Mouse (Mus musculus) limb, embryonic 10.5 days (tissue): ENCODE results near the gene Polr1e. TPM values are rescaled to one million over a fixed set of nuclear protein-coding genes. Genes with fewer than 3 reads are reported as not detected.
"Not testable (repeated sequence)": the region's sequence is repeated elsewhere in the genome, so short reads cannot be mapped to it uniquely, and the experiment has no call there.

Source experiments
- DNase-seq: peaks from one replicate; pipeline ENCODE4 v3.0.0-alpha.2; 2017; ENCODE audit warnings: low spot score
- H3K27ac ChIP-seq: fragments of 300-500 bp; sonication (generic); 2 replicates; pipeline ENCODE4 v1.5.1; 2016; ENCODE audit warnings: mild to moderate bottlenecking
- H3K27me3 ChIP-seq: fragments of 300-500 bp; sonication (generic); 2 replicates; pipeline ENCODE4 v1.6.1; 2016; ENCODE audit warnings: low read depth, mild to moderate bottlenecking; ENCODE audit not compliant: poor library complexity, severe bottlenecking
- H3K36me3 ChIP-seq: fragments of 300-500 bp; sonication (generic); 2 replicates; pipeline ENCODE4 v1.6.1; 2016; ENCODE audit warnings: mild to moderate bottlenecking, moderate library complexity
- H3K4me1 ChIP-seq: fragments of 300-500 bp; sonication (generic); 2 replicates; pipeline ENCODE4 v1.6.1; 2016
- H3K4me3 ChIP-seq: fragments of 300-500 bp; sonication (generic); 2 replicates; pipeline ENCODE4 v1.5.1; 2016; ENCODE audit warnings: mild to moderate bottlenecking, moderate library complexity
- H3K9me3 ChIP-seq: fragments of 300-500 bp; sonication (generic); replicated peaks from 2 replicates; pipeline ENCODE4 v1.6.1; 2016; ENCODE audit warnings: mild to moderate bottlenecking
- WGBS: fragments of 180-500 bp; shearing (Covaris S2); methylation state at CpG from one replicate; pipeline ENCODE4 v1.1.7; 2016; 5-methylcytosine and 5-hydroxymethylcytosine counted together
- polyA plus RNA-seq: library from polyadenylated mRNA; unstranded; fragments of >200 nt; fragmentation: Nextera tagmentation; extraction: Ambion mirVana; gene quantifications from 2 replicates; pipeline ENCODE4 v1.2.1, GENCODE M21; 2016

The Polr1e gene
- polyA plus RNA-seq, 1 experiment from 2014 or later = 60.8 TPM

- Histone ChIP-seq H3K4me1 (peaks cover 38% of the 10 kb centered on the region), H3K4me3 (peak overlapping the region; percentile 88), H3K27me3 (no peaks in the 10 kb centered on the region), H3K27ac (peak overlapping the region; percentile 94), H3K9me3 (no peaks in the 10 kb centered on the region), H3K36me3 (peaks cover 42% of the 10 kb centered on the region)
- DNase-seq = no peak
- 81% methylated on average over 11 of the region's 11 CpGs for WGBS
Observed at GRCm38 (mm10) chr4:44982440-44983130, 35.8 kb upstream of the Polr1e start.

GRCm38 (mm10) chr4:44983131-44983740 is 35.1 kb upstream of the Polr1e start:
- Histone ChIP-seq H3K9me3 (no peaks in the 10 kb centered on the region), H3K27me3 (no peaks in the 10 kb centered on the region), H3K4me3 (peak overlapping the region; percentile 88; the same call in 1 of the 2 replicates), H3K27ac (0 out of 2 replicates have a peak overlapping the region, but pooled peaks have one; percentile 94), H3K36me3 (peaks cover 49% of the 10 kb centered on the region), H3K4me1 (peaks cover 38% of the 10 kb centered on the region)
- WGBS = 83% methylated on average over 10 of the region's 10 CpGs
- DNase-seq = no peak

- no peak overlapping the region for H3K27ac ChIP-seq
- no peaks in the 10 kb centered on the region for H3K4me1 ChIP-seq
- no peak overlapping the region for H3K4me3 ChIP-seq
- peaks cover 95% of the 10 kb centered on the region for H3K36me3 ChIP-seq
- no peaks in the 10 kb centered on the region for H3K9me3 ChIP-seq
- H3K27me3 ChIP-seq = no peaks in the 10 kb centered on the region
- DNase-seq = no peak
- WGBS = 94% methylated on average over 5 of the region's 5 CpGs
Observed at GRCm38 (mm10) chr4:44990560-44990959, 27.8 kb upstream of the Polr1e start.

GRCm38 (mm10) chr4:44992330-44992729 is 26.1 kb upstream of the Polr1e start:
- H3K36me3 ChIP-seq = peaks cover 79% of the 10 kb centered on the region
- WGBS = 93% methylated on average over 11 of the region's 11 CpGs
- not testable (repeated sequence) for DNase-seq

GRCm38 (mm10) chr4:44993179-44993578 is 25.2 kb upstream of the Polr1e start:
- not testable (repeated sequence) for H3K27ac ChIP-seq, H3K27me3 ChIP-seq, H3K4me1 ChIP-seq, H3K9me3 ChIP-seq, H3K4me3 ChIP-seq, DNase-seq
- 85% methylated on average over 14 of the region's 14 CpGs for WGBS
- peaks cover 70% of the 10 kb centered on the region for H3K36me3 ChIP-seq

More at GRCm38 (mm10) chr4:44992330-44992729, 26.1 kb upstream of the Polr1e start:
- not testable (repeated sequence) for H3K4me1 ChIP-seq, H3K9me3 ChIP-seq, H3K4me3 ChIP-seq, H3K27ac ChIP-seq, H3K27me3 ChIP-seq

- Histone ChIP-seq H3K9me3 (no peaks in the 10 kb centered on the region), H3K4me1 (no peaks in the 10 kb centered on the region), H3K27me3 (no peaks in the 10 kb centered on the region), H3K27ac (no peak overlapping the region), H3K4me3 (no peak overlapping the region), H3K36me3 (peaks cover 64% of the 10 kb centered on the region)
- no peak for DNase-seq
- 89% methylated on average over 9 of the region's 9 CpGs for WGBS
Observed at GRCm38 (mm10) chr4:44993847-44994246, 24.5 kb upstream of the Polr1e start.

- H3K36me3 ChIP-seq = peaks cover 54% of the 10 kb centered on the region
- WGBS = 87% methylated on average over 18 of the region's 18 CpGs
- no peak for DNase-seq
- H3K9me3 ChIP-seq = no peaks in the 10 kb centered on the region
- H3K27me3 ChIP-seq = no peaks in the 10 kb centered on the region
- H3K27ac ChIP-seq = no peak overlapping the region
- H3K4me1 ChIP-seq = peaks cover 4% of the 10 kb centered on the region; the same call in 1 of the 2 replicates
- H3K4me3 ChIP-seq = no peak overlapping the region
Observed at GRCm38 (mm10) chr4:44994776-44995175, 23.6 kb upstream of the Polr1e start.

GRCm38 (mm10) chr4:44998071-44998470 is 20.3 kb upstream of the Polr1e start:
- Histone ChIP-seq H3K4me3 (no peak overlapping the region), H3K4me1 (peaks cover 4% of the 10 kb centered on the region; the same call in 1 of the 2 replicates), H3K27me3 (no peaks in the 10 kb centered on the region), H3K27ac (no peak overlapping the region), H3K9me3 (no peaks in the 10 kb centered on the region), H3K36me3 (peaks cover 26% of the 10 kb centered on the region)
- 83% methylated on average over 3 of the region's 3 CpGs for WGBS
- no peak for DNase-seq

- no peaks in the 10 kb centered on the region for H3K27me3 ChIP-seq
- H3K36me3 ChIP-seq = peaks cover 18% of the 10 kb centered on the region
- H3K4me1 ChIP-seq = peaks cover 4% of the 10 kb centered on the region; the same call in 1 of the 2 replicates
- WGBS = 91% methylated on average over 6 of the region's 6 CpGs
- H3K4me3 ChIP-seq = no peak overlapping the region
- DNase-seq = no peak
- H3K27ac ChIP-seq = no peak overlapping the region
- H3K9me3 ChIP-seq = no peaks in the 10 kb centered on the region
Observed at GRCm38 (mm10) chr4:45000001-45000400, 18.4 kb upstream of the Polr1e start.

- WGBS = 86% methylated on average over 3 of the region's 3 CpGs
Observed at GRCm38 (mm10) chr4:45005452-45005851, 12.9 kb upstream of the Polr1e start.

GRCm38 (mm10) chr4:45010806-45011415 is 7.5 kb upstream of the Polr1e start:
- 13% methylated on average over 11 of the region's 11 CpGs for WGBS
- Histone ChIP-seq H3K36me3 (0 out of 2 replicates have a peak, but pooled peaks cover 4% of the 10 kb centered on the region), H3K4me3 (peak overlapping the region; percentile 77), H3K27ac (peak overlapping the region; percentile 94), H3K4me1 (peaks cover 24% of the 10 kb centered on the region), H3K27me3 (no peaks in the 10 kb centered on the region), H3K9me3 (no peaks in the 10 kb centered on the region)
- DNase-seq = no peak

More at GRCm38 (mm10) chr4:45005452-45005851, 12.9 kb upstream of the Polr1e start:
- peaks cover 10% of the 10 kb centered on the region for H3K4me1 ChIP-seq
- DNase-seq = no peak
- H3K4me3 ChIP-seq = no peak overlapping the region
- H3K9me3 ChIP-seq = no peaks in the 10 kb centered on the region
- no peaks in the 10 kb centered on the region for H3K27me3 ChIP-seq
- H3K36me3 ChIP-seq = peaks cover 24% of the 10 kb centered on the region
- no peak overlapping the region for H3K27ac ChIP-seq

GRCm38 (mm10) chr4:45011581-45012104 is 6.7 kb upstream of the Polr1e start:
- DNase-seq = no peak
- under 1% methylated on average over 31 of the region's 31 CpGs for WGBS
- no peaks in the 10 kb centered on the region for H3K9me3 ChIP-seq
- H3K27ac ChIP-seq = peak overlapping the region; percentile 94
- H3K36me3 ChIP-seq = 0 out of 2 replicates have a peak, but pooled peaks cover 4% of the 10 kb centered on the region
- H3K4me3 ChIP-seq = peak overlapping the region; percentile 77
- peaks cover 24% of the 10 kb centered on the region for H3K4me1 ChIP-seq
- H3K27me3 ChIP-seq = no peaks in the 10 kb centered on the region
